Mouse (Mus musculus) lung, adult 2 months (tissue): ENCODE results near the gene Mthfr. TPM values are rescaled to one million over a fixed set of nuclear protein-coding genes. Genes with fewer than 3 reads are reported as not detected.

Experiments used
- DNase-seq: peaks from one replicate; pipeline ENCODE4 v3.0.0; 2022
- H3K4me1 ChIP-seq: fragments of 200-500 bp; 2 replicates; pipeline ENCODE4 v1.6.1; 2011; ENCODE audit warnings: low read length; ENCODE audit not compliant: control insufficient read depth, insufficient read depth
- H3K4me3 ChIP-seq: fragments of 200-500 bp; replicated peaks from 2 replicates; pipeline ENCODE3; 2011; ENCODE audit warnings: low read depth, mild to moderate bottlenecking, control low read depth, low read length; ENCODE audit errors: extremely low read depth
- CTCF ChIP-seq: fragments of 200-500 bp; IDR thresholded peaks from 2 replicates; pipeline ENCODE4 v1.5.1; 2011; ENCODE audit warnings: mild to moderate bottlenecking, low read length, control low read depth; ENCODE audit not compliant: insufficient read depth
- POLR2A ChIP-seq: fragments of 200-500 bp; IDR thresholded peaks from 2 replicates; pipeline ENCODE4 v1.6.1; 2011; ENCODE audit warnings: low read depth, mild to moderate bottlenecking, control low read depth, low read length, borderline replicate concordance; ENCODE audit errors: extremely low read depth
- WGBS: fragments of 180-500 bp; shearing (Covaris S2); methylation state at CpG from one replicate; pipeline ENCODE4 v1.1.7; 2018; 5-methylcytosine and 5-hydroxymethylcytosine counted together
- polyA plus RNA-seq: library from polyadenylated mRNA; depleted of rRNA; stranded (reverse); fragments of >200 nt; gene quantifications from 2 replicates; pipeline ENCODE4 v1.2.3, GENCODE M21; 2012

Mthfr gene
- polyA plus RNA-seq, 1 experiment = 38.9 TPM

DNA sequence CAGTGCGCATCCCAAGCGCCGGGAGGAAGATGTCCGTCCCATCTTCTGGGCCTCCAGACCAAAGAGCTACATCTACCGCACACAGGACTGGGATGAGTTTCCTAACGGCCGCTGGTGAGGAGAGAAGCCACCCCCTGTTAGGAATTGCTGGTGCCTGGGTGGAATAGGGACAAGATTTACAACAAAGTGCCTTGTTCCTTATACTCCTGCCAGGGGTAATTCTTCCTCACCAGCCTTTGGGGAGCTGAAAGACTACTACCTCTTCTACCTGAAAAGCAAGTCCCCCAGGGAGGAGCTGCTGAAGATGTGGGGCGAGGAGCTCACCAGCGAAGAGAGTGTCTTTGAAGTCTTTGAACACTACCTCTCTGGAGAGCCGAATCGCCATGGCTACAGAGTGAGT, 13.0 kb downstream of the Mthfr start:
- no peak overlapping the region for H3K4me3 ChIP-seq
- DNase-seq = no peak
- TF ChIP-seq POLR2A (no peak), CTCF (no peak)
- 92% methylated on average over 11 of the region's 11 CpGs for WGBS
- H3K4me1 ChIP-seq = no peaks in the 10 kb centered on the region

DNA sequence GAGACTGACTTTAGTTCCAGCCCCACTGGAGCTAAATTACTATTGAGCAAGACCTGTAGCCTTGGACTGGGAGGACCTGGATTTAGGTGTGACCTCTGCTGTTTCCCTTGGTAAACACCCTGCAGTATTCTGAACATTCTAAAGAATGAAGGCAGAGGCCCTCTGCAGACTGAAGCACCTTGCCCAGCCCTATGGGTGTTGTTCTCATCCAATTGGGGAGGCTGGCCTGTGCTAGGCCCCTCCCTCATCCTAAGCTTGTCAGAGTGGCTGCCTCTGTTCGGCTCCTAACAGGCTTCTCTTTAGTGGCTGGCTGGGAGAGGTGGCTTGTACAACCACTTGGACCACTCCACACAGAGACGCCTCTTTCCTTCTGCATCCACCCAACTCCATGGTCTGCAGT, 14.1 kb downstream of the Mthfr start:
- WGBS = 74% methylated on average over 2 of the region's 2 CpGs
- Histone ChIP-seq H3K4me3 (no peak overlapping the region), H3K4me1 (no peaks in the 10 kb centered on the region)
- DNase-seq = no peak
- TF ChIP-seq CTCF (no peak), POLR2A (no peak)

DNA sequence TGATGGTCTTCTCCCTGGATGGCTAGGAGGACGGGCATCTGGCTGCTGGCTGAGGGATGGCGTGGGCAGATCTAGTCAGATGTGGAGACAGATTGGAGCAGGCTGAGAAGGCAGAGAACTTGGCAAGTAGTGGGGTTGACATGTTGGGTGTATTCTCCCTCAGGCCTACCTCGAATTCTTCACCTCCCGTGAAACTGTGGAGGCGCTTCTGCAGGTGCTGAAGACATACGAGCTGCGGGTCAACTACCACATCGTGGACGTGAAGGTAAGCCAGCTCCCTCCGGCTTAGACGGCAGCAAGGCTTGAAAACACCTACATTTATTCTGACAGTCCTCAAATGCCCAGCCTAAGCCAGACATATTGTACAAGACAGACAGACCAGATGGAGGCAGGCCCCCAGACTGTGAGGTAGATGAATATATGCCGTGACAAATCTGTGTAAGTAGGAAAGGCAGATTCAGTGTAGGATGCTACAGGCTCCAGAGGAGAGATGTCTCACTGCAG, 14.6 kb downstream of the Mthfr start:
- TF ChIP-seq POLR2A = no peak
- TF ChIP-seq CTCF = no peak
- Histone ChIP-seq H3K4me1 (no peaks in the 10 kb centered on the region), H3K4me3 (no peak overlapping the region)
- DNase-seq = no peak
- WGBS = 91% methylated on average over 12 of the region's 12 CpGs

DNA sequence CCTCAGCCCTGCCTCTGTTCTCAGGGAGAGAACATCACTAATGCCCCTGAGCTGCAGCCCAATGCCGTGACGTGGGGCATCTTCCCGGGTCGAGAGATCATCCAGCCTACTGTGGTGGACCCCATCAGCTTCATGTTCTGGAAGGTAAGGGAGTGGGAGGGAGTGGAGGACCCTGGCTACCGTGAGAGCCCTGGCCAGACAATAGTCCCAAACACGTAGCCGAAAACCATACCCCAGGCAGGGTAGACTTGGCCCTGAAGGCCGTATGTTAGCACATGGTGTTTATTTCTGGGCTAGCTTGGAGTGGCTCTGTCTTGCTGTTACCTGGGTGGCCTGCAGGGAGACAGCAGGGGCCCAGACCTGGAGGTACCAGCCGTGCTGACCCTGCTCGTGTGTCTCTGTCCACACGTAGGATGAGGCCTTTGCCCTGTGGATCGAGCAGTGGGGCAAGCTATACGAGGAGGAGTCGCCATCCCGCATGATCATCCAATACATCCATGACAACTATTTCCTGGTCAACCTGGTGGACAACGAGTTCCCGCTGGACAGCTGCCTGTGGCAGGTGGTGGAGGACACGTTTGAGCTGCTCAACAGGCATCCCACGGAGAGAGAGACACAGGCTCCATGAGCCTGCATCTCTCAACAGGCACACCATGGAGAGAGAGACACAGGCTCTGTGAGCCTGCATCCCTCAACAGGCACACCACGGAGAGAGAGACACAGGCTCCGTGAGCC, 16.3 kb downstream of the Mthfr start:
- Histone ChIP-seq H3K4me3 (no peak overlapping the region), H3K4me1 (no peaks in the 10 kb centered on the region)
- no peak for DNase-seq
- WGBS = 92% methylated on average over 21 of the region's 21 CpGs
- TF ChIP-seq POLR2A = no peak
- TF ChIP-seq CTCF = no peak

DNA sequence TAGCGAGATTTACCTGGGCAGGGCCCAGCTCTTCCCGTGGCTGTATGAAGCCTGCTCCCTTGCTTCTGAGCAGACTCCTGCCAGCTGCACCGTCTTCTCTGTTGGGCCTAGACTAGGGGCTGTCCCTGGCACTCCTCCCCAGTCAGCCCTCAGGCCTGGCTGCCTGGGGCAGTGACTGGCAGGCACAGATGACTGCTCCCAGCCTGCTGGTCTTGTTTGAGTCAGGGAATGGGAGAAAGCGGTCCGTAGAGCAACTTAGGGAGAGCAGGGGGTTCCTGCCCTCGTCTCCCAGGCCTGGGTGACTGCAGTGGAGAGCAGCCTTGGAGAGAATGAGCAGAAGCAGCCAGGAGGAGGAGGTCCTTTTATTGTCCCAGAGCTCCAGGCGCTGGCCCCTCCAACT, 17.4 kb downstream of the Mthfr start:
- no peak for TF ChIP-seq POLR2A
- no peak for TF ChIP-seq CTCF
- 75% methylated on average over 7 of the region's 7 CpGs for WGBS
- Histone ChIP-seq H3K4me3 (no peak overlapping the region), H3K4me1 (no peaks in the 10 kb centered on the region)
- DNase-seq = no peak

DNA sequence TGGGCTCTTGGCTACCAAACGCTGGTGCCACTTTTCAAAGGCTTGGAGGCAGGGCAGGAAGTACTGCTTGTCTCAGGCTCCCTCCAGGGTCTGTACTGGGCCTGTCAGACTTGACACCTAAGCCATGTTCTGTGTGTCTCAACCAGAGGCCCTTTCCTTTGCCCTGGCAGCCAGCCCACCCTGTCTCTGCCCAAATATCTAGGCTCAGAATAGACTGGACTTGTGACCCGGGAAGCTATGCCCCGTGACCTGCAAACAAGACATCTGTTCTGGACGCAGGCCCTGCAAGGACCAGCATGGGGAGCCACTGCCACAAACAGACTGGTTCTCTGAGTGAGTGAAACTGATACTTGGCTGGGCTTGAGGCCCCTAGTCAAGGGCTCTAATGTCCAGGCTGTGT, 17.9 kb downstream of the Mthfr start:
- 67% methylated on average over 4 of the region's 4 CpGs for WGBS
- TF ChIP-seq POLR2A (no peak), CTCF (no peak)
- Histone ChIP-seq H3K4me1 (no peaks in the 10 kb centered on the region), H3K4me3 (no peak overlapping the region)
- no peak for DNase-seq

DNA sequence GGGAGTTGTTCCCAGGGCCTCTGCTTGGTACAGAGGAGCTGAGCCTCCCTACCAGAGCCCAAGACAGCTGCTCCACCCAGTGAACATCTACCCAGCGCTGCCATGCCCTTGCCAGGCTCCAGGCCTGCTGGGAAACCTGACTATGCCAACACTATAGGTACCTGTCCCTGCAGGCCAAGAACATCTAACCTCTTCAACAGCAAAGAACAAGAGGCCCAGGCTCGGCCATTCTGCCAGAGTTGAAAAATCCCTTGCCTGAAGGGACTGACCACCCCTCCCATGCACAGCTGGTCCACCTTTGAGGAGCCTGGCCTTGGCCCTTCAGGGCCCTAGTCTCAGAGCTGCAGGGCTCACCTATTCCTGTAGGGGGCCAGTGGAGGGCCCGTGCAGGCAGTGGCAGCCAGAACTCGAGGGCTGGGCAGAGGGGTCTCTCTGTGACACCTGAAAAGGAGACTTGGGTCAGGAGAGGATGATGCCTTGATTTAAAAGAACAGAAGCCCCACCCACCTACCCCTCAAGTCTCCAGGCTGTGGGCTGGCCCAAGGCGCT, 18.9 kb downstream of the Mthfr start:
- Histone ChIP-seq H3K4me1 (no peaks in the 10 kb centered on the region), H3K4me3 (no peak overlapping the region)
- TF ChIP-seq POLR2A (no peak), CTCF (no peak)
- DNase-seq = no peak
- WGBS = 60% methylated on average over 5 of the region's 5 CpGs

DNA sequence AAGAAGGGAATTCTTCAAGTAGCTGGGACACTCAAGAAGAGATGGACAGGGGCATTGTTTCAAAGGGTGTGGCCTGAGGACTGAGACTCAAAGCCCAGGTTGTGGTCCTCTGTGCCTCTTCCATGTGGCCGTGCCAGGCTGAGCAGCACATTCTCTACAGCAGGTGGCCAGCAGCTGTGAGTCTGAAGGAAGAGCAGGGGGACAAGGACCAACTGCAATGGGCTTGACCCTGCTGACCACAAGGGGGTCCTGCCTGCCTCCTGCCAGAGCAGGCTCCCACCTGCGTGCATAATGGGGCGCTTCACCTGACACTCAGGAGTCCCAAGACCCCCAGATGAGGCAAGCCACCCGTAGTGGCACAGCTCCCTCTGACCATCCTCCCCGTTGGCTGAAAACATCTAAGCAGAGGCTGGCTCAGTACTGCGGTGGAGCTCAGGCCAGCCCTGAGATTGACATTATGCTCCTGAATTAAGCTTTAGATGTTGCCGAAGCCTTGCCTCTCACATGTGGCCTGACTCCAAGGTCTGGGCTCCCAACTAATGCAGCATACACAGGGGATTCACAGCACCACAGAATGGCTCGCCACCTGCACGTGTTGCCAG, 19.4 kb downstream of the Mthfr start:
- 83% methylated on average over 9 of the region's 9 CpGs for whole genome bisulfite sequencing

DNA sequence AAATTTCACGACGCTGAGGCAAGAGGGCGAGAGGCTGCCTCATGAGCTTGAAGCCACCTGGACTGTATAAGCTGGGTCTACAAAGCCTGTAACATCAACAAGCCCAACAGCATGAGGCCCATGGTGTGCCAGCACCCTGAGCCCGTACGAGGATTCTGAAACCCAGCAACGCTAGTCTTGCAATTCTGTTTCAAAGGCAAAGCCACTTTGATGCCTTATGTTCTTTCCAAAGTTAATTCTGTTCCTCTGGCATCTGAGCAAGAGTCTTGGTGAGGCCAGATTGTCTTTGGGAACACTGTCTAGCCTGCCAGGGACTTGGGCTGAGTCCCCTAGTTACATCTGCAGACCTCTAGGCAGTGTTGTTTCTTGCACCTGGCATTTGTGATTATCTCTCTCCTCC, 20.1 kb downstream of the Mthfr start:
- WGBS = 82% methylated on average over 6 of the region's 6 CpGs
- no peak overlapping the region for H3K4me3 ChIP-seq
- no peaks in the 10 kb centered on the region for H3K4me1 ChIP-seq
- no peak for DNase-seq
- TF ChIP-seq CTCF (no peak), POLR2A (no peak)

More for the DNA sequence above, 19.4 kb downstream of the Mthfr start:
- DNase-seq = no peak
- TF ChIP-seq CTCF (no peak), POLR2A (no peak)
- Histone ChIP-seq H3K4me3 (no peak overlapping the region), H3K4me1 (no peaks in the 10 kb centered on the region)
